Mouse (Mus musculus) G1E (cell line): ENCODE measurements around the gene Fstl1.

Experiments
- CTCF ChIP-seq: IDR thresholded peaks from 2 replicates; pipeline ENCODE4 v1.5.1; 2012; ENCODE audit warnings: low read depth, low read length, inconsistent platforms, mixed read lengths
- GATA1 ChIP-seq: IDR thresholded peaks from 2 replicates; pipeline ENCODE4 v1.6.1; 2012; ENCODE audit warnings: borderline replicate concordance, low read length, inconsistent platforms, mixed read lengths
- TAL1 ChIP-seq: conservative IDR thresholded peaks from 2 replicates; pipeline ENCODE4 v1.6.1; 2012; ENCODE audit warnings: low read depth, low read length, inconsistent platforms, mixed read lengths

DNA sequence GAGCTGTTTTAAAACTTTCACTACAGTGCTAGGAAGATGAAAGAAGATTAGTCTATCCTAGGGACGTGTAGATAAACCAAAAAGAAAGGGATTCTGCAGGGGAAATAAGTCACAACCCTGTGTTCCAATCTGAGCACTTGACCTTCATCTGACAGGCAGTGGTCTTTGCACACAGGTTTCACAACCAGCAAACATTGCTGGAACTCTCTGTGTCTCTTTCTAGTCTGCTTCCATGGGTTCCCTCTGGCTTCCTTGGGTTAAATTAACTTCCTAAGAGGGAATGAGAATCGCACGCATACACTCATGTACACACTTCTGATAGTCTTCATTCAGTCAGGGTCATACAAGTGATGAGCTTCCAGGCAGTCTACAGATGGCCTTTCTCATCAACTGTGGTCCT lies 87.2 kb downstream of the Fstl1 start:
- TF ChIP-seq CTCF = no peak
- TF ChIP-seq TAL1 = no peak
- no peak for TF ChIP-seq GATA1
